Mouse (Mus musculus) layer of hippocampus, postnatal 36 days (tissue): ENCODE measurements around the gene Rpl36a-ps1. TPM values are rescaled to one million over a fixed set of nuclear protein-coding genes. Genes with fewer than 3 reads are reported as not detected.
"Not testable (repeated sequence)": the region's sequence is repeated elsewhere in the genome, so short reads cannot be mapped to it uniquely, and the experiment has no call there.

Experiments
- DNase-seq, 2 experiments: peaks; one replicate each; pipeline ENCODE4 v3.0.0; 2022
- total RNA-seq, 2 experiments: library from RNA; stranded (reverse); gene quantifications; 2 replicates each; pipeline ENCODE4 v1.2.3; 2021

Rpl36a-ps1 gene
- 1 to 10 TPM in 1 of 2 experiments, not detected in 1; 2.6 TPM for total RNA-seq

DNA sequence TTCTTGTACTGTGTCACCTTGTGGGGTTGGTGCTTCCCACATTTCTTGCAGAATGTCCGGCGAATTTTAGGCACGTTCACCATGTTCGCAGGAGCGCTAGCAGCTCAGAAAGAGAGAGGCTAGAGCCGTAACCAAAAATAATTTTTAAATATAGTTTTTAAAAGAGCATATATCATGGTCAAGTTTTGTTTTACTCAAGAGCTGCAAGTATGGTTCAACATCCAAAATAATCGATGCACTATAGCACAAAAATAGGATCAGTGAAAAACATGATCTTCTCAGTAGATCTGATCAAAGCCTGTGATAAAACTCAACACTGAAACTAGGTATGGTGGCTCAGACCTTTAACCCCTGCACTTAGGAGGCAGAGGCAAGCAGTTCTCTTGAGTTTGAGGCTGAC is at the start of gene Rpl36a-ps1:
TSS of gene Rpl36a-ps1 (minus strand) at position 101 of the 400 bp plus-strand sequence.
- DNase-seq = no peak

DNA sequence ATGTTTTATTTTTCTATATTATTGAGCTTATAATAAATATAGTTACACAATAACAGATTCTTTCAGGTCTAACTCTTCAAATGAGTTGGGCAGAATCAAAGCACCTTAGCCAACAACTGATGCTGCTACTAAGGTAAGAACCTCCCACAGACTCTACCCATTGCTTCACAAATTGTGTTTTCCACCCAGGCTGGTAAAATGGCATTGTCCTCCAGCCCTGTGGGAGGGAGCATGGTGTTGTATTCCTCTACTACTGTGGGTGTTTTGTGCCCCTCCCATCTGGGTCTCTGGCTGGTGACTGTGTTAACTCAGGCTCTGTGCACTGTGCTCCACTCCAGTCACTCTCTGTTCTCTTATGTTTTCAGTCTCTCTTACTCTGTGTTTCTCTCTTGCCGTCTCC is 49.4 kb upstream of the Rpl36a-ps1 start:
- no peak for DNase-seq

DNA sequence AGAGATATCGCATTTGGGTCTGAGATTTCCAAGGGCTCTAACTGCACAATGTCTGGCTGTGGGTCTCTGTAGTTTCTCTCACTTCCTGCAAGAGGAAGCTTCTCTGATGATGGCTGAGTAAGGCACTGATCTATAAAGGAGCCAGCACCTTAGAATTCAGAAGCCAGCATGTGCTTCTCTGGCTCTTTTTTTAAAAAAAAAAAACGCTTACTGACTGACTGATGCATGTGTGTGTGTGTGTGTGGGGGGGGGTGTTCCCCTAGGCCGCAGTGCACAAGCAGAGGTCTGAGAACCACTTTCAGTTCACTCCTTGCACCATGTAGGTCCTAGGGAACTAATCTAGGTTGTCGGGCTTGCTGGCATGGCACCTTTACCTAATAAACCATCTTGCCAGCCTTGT is 47.3 kb upstream of the Rpl36a-ps1 start:
- DNase-seq = no peak

DNA sequence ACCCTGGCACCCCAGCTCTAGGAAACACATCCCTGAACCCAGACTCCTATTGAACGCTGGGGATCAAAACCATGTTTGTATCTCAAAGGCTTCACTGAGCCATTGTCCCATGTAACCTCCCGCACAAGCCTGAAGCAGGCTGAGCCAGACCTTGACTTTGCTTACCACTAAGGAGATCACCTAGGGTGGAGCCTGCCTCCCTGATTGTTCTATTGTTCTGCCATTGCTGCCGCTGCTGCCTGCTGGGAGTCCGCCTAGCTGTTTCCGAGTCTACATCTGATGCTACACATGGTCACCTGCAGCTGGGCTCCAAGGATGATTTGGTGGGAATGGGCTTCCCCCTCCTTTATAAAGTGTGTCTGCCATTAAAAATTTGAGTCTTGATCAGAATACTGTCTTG is 45.2 kb upstream of the Rpl36a-ps1 start:
- DNase-seq = not testable (repeated sequence)

DNA sequence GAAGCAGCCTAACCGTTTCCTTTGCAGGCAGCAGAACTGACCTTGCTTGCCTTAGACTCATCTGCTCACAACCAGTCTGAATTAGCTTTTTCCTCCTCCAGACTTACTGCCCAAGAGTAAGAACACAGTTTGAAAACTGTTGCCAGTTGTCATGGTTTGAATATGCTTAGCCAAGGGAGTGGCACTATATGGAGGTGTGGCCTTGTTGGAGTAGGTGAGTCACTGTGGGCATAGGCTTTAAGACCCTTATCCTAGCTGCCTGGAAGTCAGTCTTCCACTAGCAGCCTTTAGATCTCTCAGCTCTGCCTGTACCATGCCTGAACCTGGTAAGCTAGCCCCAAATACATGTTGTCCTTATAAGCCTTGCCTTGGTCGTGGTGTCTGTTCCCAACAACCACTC is 43.6 kb upstream of the Rpl36a-ps1 start:
- no peak for DNase-seq

DNA sequence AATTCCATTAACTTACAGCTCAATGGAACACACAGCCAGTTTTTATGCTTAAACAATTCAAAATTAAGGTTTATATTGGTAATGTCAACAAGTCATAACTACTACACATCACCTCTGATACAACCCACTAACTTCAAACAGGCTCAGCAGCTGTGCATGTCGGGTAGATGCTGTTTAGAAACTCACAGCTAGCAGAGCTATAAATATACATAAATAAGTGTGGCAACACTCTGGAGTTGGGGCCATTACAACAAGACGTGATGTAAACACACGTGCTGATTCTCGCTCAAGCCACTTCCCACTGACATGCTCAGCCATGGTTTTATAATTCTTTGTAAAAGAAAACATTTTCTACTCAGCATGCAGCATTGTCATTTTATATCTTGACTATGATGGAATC is 41.9 kb upstream of the Rpl36a-ps1 start:
- no peak for DNase-seq

DNA sequence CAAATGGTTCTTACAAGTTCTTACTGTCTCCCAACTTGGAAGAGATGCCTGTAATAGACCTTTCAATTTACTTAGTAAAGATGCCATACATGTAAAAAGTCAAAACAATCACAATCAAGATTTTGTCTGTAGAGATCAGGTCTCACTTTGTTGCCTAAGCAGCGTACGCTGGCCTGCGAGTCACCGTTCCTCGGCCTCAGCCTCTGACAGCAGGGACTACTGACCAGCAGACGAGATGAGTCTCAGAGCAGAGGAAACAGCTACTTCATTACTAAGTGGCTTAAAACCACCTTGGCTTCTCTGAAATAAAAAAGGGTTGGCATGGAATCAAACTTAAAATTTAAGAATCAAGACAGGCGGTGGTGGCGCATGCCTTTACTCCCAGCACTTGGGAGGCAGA is 40.7 kb upstream of the Rpl36a-ps1 start:
- not testable (repeated sequence) for DNase-seq

DNA sequence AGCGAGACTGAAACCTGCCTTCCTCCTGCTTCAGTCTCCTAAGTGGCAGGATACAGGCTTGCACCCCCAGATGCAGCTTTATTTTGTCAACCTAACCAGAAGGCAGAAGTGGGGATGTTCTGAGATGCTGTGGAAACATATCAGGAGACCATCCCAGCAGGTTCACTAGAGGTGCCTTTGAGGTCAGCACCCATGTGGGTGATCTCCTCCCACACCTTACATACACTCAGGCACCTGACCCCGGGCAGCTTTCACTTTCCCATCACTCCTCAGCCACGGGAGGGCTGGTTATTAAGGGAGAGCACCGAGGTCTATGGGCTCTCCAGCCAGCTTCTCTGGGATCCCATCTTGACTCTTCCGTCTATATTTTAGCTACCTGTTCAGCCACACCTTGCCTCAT is 38.5 kb upstream of the Rpl36a-ps1 start:
- DNase-seq = no peak

DNA sequence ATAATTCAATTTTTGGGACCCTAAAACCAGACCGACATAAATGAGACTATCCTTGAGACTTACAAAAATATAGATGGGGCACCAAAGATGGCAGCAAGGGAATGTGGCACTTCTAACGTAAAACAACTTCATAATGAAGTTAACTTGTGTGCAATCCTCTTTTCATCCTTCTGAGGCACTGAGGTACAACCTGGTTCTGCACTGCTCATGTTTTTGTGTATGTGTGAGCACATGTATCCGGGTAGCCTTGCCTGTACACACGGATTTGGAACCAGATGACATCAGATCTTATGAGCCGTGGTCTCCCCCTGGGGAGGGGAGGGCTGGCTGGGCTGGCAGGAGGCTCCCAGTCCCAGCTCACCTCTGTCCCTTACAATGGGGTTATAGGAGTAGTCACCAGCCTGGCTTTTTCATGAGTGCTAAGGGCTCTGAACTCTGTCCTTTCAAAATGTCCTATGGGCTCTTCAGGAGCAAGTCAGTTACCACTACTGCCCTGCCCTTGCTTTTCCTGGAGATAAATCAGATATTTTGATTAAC is 37.3 kb upstream of the Rpl36a-ps1 start:
- no peak for DNase-seq

DNA sequence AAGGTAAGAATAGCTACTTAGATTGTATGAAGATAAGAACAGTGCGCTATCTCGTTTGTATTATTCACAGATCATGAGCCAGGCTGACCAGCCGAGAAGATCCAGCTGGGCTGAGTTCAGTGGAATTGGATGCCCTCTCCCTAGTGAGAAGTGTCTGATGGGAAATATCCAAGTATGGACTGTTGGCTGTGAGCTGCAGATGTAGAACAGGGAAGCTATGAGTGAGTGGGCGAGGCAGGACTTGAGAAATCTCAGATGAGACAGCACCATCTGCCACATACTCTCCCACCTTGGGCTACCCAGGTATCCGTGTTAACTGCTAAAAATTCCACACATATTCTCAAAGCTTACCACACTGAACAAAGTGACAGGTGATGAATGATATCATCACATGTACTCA is 35.9 kb upstream of the Rpl36a-ps1 start:
- DNase-seq = no peak

DNA sequence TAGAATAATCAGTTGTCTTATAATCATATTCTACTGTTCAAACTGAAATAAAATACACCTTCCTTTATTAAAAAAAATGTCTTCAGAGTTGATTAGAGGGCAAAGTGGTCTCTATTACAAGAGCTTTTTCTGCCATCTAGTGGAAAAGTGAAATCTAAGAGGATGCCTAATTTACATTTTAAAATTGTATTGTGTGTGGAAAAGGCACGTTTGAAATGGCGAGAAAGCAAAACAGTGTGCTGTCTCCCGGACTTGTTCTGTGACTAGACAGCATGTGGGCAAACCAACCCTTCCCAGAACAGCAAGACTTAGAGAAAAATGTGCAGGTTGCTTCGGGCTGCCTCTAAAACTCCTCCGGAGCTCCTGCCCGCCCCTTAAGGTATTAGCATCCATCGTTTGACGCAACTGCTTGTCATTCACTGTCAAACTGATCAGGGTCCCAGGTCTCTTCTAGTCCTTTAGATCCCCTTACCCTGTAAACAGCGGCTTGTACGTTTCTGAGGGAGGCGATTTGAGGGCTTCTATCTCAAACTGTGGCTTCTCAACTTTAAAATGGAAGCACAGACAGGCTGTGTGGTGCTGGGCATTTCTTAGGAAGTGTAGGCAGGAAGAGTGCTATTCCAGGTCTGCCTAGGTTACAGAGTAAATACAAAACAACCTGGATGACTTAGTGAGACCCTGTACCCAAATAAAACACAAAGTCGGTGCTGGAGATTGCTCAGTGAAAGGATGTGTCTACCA is 28.4 kb upstream of the Rpl36a-ps1 start:
- no peak for DNase-seq

DNA sequence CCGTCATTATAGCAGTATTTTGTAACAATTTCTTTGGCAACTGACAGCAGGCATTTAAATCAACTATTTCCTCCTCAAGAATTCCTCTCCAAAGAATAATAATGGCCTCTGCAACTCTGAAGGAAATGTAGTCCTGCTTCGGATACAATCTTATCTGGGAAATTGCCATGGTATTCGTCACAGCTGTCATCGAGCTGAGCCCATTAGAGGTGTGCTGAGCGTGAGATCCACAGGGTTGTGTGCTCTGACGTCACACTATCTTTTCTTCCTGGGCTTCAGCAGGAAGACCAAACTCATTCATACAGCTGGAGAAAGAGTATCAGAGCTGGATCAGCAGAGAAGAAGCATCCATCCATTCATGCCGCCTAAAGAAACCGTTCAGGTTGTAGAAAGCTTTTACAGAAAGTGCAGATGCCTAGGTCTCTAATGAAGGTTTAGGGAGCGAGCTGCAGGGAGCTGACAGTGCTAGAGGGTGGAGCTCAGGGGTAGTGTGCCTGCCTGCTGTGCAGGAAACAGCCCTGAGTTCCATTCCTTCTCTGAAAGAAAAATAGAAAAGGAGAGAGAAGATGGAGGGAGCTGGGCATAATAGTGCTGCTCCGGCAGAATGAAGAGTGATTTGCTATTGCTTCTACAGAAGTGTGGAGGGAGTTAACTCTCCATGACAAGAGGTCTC is 25.2 kb upstream of the Rpl36a-ps1 start:
- no peak for DNase-seq

DNA sequence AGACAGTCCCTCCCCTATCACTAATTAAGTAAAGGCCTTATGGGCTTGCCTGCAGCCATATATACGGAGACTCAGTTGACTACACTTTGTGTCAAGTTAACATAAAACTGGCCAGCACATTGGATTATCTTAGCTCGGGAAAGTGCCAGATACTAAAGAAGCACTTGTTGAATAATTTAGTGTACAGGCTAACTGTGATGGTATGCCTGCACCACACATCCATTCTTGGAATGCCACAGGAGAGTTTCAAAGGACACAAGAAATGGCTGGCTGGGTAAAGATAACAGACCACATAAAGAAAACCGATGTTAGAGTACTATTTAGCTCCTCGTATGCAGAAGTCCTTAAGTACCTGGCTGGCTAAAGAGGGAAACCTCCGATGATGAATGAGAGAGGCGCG is 24.6 kb upstream of the Rpl36a-ps1 start:
- no peak for DNase-seq

DNA sequence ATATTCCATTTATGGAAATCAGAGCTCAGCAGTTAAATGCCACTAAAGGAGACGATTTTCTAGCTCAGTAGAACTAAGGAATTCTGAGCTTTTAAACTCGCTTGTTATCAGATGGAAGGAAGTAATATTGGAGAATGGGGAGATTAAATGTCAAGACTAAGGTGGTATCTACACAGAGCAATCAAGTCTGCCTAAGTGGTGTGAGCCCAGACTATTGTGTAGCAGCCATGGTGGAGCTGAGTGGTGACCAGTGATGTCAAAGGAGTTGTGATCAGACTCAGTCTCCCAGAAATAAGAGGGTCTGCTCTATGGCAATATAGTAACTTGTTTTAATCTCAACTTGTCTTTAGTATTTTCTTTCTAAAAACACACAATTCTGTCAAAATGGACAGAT is 16.8 kb upstream of the Rpl36a-ps1 start:
- no peak for DNase-seq

DNA sequence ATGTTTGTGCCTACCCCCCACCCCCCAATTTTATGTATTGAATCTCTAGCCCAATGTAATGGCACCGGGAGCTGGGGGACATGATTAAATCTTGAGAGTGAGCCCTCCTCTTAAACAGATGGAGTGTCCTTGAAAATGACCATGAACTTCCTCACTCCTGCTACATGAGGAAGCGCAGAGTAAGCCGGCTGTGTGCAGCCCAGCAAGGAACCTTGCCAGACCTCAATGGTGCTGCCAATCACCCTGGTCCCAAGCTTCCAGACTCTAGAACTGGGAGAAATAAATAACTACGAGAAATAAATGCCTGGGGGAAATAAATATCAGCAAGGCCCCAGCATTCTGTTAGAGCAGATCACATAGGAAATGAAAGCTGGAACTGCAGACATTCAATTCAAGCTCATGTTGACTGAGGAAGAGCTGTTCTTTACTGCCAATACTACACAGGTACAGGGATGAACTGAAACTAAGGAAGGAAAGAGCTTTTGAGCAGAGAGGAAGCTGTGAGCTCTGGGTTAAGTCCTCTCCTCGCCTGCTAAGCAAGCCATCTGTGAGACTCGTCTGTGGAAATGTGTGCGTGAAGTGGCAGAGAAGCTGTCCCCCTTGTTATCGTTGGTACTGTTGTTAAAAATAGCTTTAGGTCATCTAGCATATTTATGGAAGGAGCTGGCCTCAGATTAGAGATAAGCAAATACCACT is 16.3 kb upstream of the Rpl36a-ps1 start:
- DNase-seq = no peak

DNA sequence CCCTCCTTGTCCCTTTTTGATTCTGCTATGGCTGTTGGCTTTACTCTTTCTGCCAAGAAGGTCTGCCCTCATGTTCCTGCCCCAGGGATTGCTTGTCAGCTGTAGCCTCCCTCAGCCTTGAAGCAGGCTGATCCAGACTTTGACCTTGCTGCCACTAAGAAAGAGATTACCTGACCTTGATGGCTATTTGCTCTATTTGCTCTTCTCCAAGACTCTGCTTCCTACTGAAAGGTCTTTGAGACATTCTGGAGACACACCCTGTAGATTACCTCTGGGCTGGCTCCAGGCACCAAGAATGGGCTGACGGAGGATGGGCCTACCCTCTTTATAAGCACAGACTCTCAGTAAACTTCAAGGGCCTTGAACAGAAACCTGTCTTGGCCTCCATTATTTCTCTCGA is 1.6 kb downstream of the Rpl36a-ps1 start:
- DNase-seq = no peak

DNA sequence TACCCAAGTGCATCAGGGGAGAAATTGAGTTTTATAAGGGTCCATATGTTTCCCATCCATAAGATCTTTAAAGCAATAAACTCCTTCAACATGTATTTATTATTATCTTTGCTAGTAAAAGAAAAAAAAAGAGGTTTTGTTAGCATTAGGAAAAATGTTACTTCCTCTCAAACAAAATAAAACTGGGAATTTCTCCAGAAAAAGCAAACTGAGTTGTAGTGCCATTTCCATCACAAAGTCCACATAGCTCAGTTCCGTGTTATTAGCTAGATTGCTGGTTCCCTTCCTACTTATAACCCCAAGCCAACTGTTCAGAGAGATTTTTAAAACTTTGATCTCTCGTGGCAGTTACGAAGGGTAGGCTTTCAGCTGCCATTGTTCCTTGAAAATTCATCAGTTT is 3.5 kb downstream of the Rpl36a-ps1 start:
- no peak for DNase-seq

DNA sequence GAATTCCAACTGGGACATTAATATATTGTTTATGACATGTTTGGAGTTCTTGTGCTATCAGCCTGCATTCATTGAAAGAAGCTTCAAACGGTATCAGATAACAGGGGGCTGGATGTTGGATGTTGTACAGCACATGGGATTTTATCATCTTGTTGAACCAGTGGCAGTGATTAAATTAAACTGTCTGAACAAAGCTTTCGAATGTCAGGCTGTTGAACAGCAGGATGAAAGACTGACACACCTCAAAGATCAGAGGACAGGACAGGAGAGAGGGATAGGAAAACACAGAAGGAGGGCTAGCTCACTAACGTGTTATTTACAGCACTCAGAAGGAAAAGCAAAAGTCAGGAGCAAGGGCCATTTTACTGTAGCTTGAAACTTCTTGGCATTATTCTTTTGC is 4.3 kb downstream of the Rpl36a-ps1 start:
- no peak for DNase-seq

DNA sequence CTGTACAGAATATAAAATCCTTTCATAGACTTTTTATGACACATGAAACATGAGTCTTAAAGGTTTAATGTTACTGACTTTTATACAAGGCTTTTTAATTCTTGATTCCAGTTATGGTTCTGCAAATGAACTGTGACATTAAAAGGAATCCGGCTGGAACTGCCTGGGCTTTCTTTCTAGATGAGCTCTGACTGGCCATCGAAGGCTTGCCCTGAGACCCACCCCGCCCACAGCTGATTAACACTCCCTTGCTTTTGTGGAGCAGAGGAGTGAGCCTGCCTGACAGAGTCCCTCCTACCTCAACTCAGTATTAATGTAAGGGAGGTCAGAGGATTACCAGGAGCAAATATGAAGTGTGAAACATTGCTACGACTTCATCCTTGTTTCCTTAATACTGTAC is 22.2 kb downstream of the Rpl36a-ps1 start:
- no peak for DNase-seq

DNA sequence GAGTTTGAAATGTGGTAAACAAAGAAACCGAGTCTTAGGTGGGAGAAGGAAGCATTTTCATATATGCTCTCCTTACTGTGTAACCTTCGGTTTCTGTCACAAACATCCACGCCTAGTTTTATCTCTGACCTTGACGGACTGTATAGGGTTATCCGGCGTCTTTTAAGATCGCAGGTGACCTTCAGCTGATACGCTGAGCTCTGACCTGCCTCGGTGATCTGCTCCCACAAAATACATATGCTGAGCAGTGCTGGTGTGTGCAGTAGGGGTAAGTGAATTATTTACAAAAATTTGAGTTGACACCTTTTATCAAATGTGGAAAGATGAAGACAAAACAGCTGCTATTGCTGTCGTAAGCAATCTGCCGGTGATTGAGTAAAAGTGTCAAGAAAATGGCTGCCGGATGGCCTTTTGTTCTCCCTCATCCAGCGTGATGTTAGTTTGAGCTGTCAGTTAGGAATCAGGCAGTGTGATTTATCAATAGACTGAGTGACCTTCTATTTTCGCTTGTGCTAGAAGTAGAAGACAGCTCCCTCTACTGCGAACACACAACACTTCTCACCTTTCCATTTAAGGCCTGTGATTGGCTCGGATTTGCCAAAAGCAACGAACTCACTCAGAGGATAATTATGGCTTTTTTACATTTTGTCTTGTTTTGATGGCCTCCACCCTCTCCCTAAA is 35.0 kb downstream of the Rpl36a-ps1 start:
- no peak for DNase-seq

DNA sequence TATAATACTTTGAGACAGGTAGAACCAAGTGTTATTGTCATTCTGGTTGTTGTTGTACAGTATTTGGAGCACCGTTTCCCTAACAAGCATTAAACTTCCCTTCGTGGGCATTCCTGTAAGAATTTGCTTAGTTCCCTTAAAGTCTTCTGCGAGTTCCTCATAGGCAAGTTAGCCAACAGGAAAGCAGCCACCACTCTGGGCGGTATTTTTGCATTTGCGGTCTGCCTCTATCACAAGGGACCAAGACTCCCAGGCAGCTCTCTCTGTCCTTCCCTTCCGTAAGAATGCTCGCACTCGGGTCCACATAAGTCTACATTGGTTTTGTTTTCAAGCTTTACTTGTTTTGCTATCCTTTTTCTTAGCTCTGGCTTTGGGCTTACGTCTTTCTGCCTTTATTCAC is 37.3 kb downstream of the Rpl36a-ps1 start:
- DNase-seq = no peak

DNA sequence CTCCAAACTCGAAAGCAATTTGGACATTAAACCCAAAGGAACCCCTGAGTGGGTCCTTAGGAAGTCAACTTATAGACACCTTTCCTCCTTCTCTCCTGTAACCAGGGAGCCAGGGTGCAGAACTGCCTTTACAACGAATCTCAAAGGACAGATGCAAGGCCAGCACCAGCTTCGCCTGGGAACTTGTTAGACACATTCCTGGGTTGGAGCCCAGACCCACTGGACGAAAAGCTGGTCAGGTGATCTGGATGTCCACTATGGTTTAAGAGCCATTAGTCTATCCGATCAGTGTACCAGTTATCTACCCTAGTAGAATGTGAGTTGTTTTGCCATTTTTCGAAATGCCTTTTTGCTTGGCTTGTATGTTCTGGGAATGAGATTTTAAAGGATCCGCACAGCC is 41.7 kb downstream of the Rpl36a-ps1 start:
- no peak for DNase-seq
